Mouse (Mus musculus) midbrain, embryonic 11.5 days (tissue): Measurements from ENCODE around the gene Gli3. TPM values are rescaled to one million over a fixed set of nuclear protein-coding genes. Genes with fewer than 3 reads are reported as not detected.

ENCODE experiments used
- ATAC-seq: fragments of 200-750 bp; cut with Nextera tagmentation; 2 replicates; pipeline ENCODE4 v1.8.0; 2017; ENCODE audit warnings: moderate TSS enrichment, moderate library complexity; ENCODE audit not compliant: low FRiP score
- DNase-seq: peaks from one replicate; pipeline ENCODE4 v3.0.0; 2015; ENCODE audit warnings: low spot score; ENCODE audit errors: missing footprints
- H3K27ac ChIP-seq: fragments of 300-500 bp; sonication (generic); 2 replicates; pipeline ENCODE4 v1.5.1; 2014; ENCODE audit warnings: low read depth, low read length
- H3K27me3 ChIP-seq: fragments of 300-500 bp; sonication (generic); 2 replicates; pipeline ENCODE4 v1.6.1; 2014; ENCODE audit warnings: mild to moderate bottlenecking, low read length, moderate library complexity, mixed read lengths; ENCODE audit not compliant: control insufficient read depth, insufficient read depth
- H3K36me3 ChIP-seq: fragments of 300-500 bp; sonication (generic); 2 replicates; pipeline ENCODE4 v1.6.1; 2014; ENCODE audit warnings: mild to moderate bottlenecking, low read length, moderate library complexity, mixed read lengths; ENCODE audit not compliant: control insufficient read depth, insufficient read depth
- H3K4me1 ChIP-seq: fragments of 300-500 bp; sonication (generic); 2 replicates; pipeline ENCODE4 v1.6.1; 2014; ENCODE audit warnings: low read length; ENCODE audit not compliant: control insufficient read depth, insufficient read depth
- H3K4me2 ChIP-seq: fragments of 300-500 bp; sonication (generic); 2 replicates; pipeline ENCODE4 v1.6.1; 2014; ENCODE audit warnings: mild to moderate bottlenecking, moderate library complexity
- H3K4me3 ChIP-seq: fragments of 300-500 bp; sonication (generic); 2 replicates; pipeline ENCODE4 v1.5.1; 2014; ENCODE audit warnings: low read depth, low read length
- H3K9ac ChIP-seq: fragments of 300-500 bp; sonication (generic); 2 replicates; pipeline ENCODE4 v1.6.1; 2014; ENCODE audit warnings: low read length
- H3K9me3 ChIP-seq: fragments of 300-500 bp; sonication (generic); 2 replicates; pipeline ENCODE4 v1.6.1; 2016; ENCODE audit warnings: low read length; ENCODE audit not compliant: control insufficient read depth
- WGBS: fragments of 180-500 bp; shearing (Covaris S2); extraction: QIAGEN DNeasy Blood & Tissue Kit; methylation state at CpG from one replicate; pipeline ENCODE4 v1.1.7; 2014; 5-methylcytosine and 5-hydroxymethylcytosine counted together
- polyA plus RNA-seq: library from polyadenylated mRNA; unstranded; fragments of >200 nt; fragmentation: Nextera tagmentation; extraction: Ambion mirVana; gene quantifications from 2 replicates; pipeline ENCODE4 v1.2.1, GENCODE M21; 2014

Gli3 gene
- polyA plus RNA-seq, 1 experiment from 2014 or later = 41.5 TPM

- H3K27ac ChIP-seq = peak overlapping the region; percentile 5; the same call in 1 of the 2 replicates
- peak; percentile 87 for DNase-seq
- peaks cover 8% of the 10 kb centered on the region for H3K27me3 ChIP-seq
- H3K4me2 ChIP-seq = no peak overlapping the region
- ATAC-seq = peak; percentile 34; the same call in 1 of the 2 replicates
- no peak overlapping the region for H3K4me3 ChIP-seq
- no peaks in the 10 kb centered on the region for H3K9me3 ChIP-seq
- H3K9ac ChIP-seq = no peak overlapping the region
- H3K36me3 ChIP-seq = no peaks in the 10 kb centered on the region
- WGBS = 13% methylated on average over 8 of the region's 8 CpGs
- peaks cover 48% of the 10 kb centered on the region for H3K4me1 ChIP-seq
Observed at GRCm38 (mm10) chr13:15624490-15625353, 161.7 kb downstream of the Gli3 start.

- 0 out of 2 replicates have a peak, but pooled peaks cover 3% of the 10 kb centered on the region for H3K36me3 ChIP-seq
- no peaks in the 10 kb centered on the region for H3K9me3 ChIP-seq
- ATAC-seq (no peak), DNase-seq (no peak)
- H3K27me3 ChIP-seq = no peaks in the 10 kb centered on the region
- no peak overlapping the region for H3K4me3 ChIP-seq
- no peak overlapping the region for H3K9ac ChIP-seq
- H3K4me2 ChIP-seq = no peak overlapping the region
- WGBS = 93% methylated on average over 1 of the region's 1 CpGs
- no peak overlapping the region for H3K27ac ChIP-seq
- H3K4me1 ChIP-seq = no peaks in the 10 kb centered on the region
Observed at GRCm38 (mm10) chr13:15641548-15641947, 178.5 kb downstream of the Gli3 start.

GRCm38 (mm10) chr13:15660502-15660901 lies 197.5 kb downstream of the Gli3 start:
- DNase-seq (no peak), ATAC-seq (no peak)
- H3K9me3 ChIP-seq = no peaks in the 10 kb centered on the region
- H3K4me2 ChIP-seq = no peak overlapping the region
- H3K4me3 ChIP-seq = no peak overlapping the region
- H3K4me1 ChIP-seq = no peaks in the 10 kb centered on the region; the same call in 1 of the 2 replicates
- H3K9ac ChIP-seq = no peak overlapping the region
- H3K27me3 ChIP-seq = no peaks in the 10 kb centered on the region
- 89% methylated on average over 5 of the region's 5 CpGs for WGBS
- no peak overlapping the region for H3K27ac ChIP-seq
- peaks cover 7% of the 10 kb centered on the region; the same call in 1 of the 2 replicates for H3K36me3 ChIP-seq

- H3K9me3 ChIP-seq = no peaks in the 10 kb centered on the region
- no peak for ATAC-seq
- DNase-seq = no peak
- peaks cover 7% of the 10 kb centered on the region; the same call in 1 of the 2 replicates for H3K36me3 ChIP-seq
- WGBS = 57% methylated on average over 10 of the region's 10 CpGs
- no peak overlapping the region for H3K27ac ChIP-seq
- H3K4me3 ChIP-seq = no peak overlapping the region
- H3K4me1 ChIP-seq = no peaks in the 10 kb centered on the region; the same call in 1 of the 2 replicates
- no peaks in the 10 kb centered on the region for H3K27me3 ChIP-seq
- H3K4me2 ChIP-seq = no peak overlapping the region
- no peak overlapping the region for H3K9ac ChIP-seq
Observed at GRCm38 (mm10) chr13:15662375-15662774, 199.3 kb downstream of the Gli3 start.

- no peak for DNase-seq
Observed at GRCm38 (mm10) chr13:15664580-15665201, 201.7 kb downstream of the Gli3 start.

GRCm38 (mm10) chr13:15665514-15665913 lies 202.5 kb downstream of the Gli3 start:
- H3K9ac ChIP-seq = no peak overlapping the region
- H3K4me3 ChIP-seq = no peak overlapping the region
- 86% methylated on average over 8 of the region's 8 CpGs for WGBS
- no peaks in the 10 kb centered on the region for H3K9me3 ChIP-seq
- H3K27ac ChIP-seq = no peak overlapping the region
- no peaks in the 10 kb centered on the region for H3K27me3 ChIP-seq
- no peaks in the 10 kb centered on the region; the same call in 1 of the 2 replicates for H3K4me1 ChIP-seq
- DNase-seq = no peak
- H3K4me2 ChIP-seq = no peak overlapping the region
- H3K36me3 ChIP-seq = peaks cover 4% of the 10 kb centered on the region; the same call in 1 of the 2 replicates
- ATAC-seq = no peak

More at GRCm38 (mm10) chr13:15664580-15665201, 201.7 kb downstream of the Gli3 start:
- peaks cover 7% of the 10 kb centered on the region; the same call in 1 of the 2 replicates for H3K36me3 ChIP-seq
- H3K9me3 ChIP-seq = no peaks in the 10 kb centered on the region
- WGBS = 44% methylated on average over 7 of the region's 7 CpGs
- no peak for ATAC-seq
- H3K27ac ChIP-seq = no peak overlapping the region
- H3K4me1 ChIP-seq = no peaks in the 10 kb centered on the region; the same call in 1 of the 2 replicates
- no peak overlapping the region for H3K4me3 ChIP-seq
- H3K4me2 ChIP-seq = no peak overlapping the region
- no peak overlapping the region for H3K9ac ChIP-seq
- H3K27me3 ChIP-seq = no peaks in the 10 kb centered on the region

GRCm38 (mm10) chr13:15670144-15670961 lies 207.3 kb downstream of the Gli3 start:
- H3K4me1 ChIP-seq = no peaks in the 10 kb centered on the region
- no peaks in the 10 kb centered on the region for H3K27me3 ChIP-seq
- DNase-seq (no peak), ATAC-seq (0 out of 2 replicates have a peak, but pooled peaks have one; percentile 14)
- H3K4me3 ChIP-seq = no peak overlapping the region
- no peaks in the 10 kb centered on the region for H3K9me3 ChIP-seq
- no peak overlapping the region for H3K27ac ChIP-seq
- no peak overlapping the region for H3K4me2 ChIP-seq
- H3K36me3 ChIP-seq = no peaks in the 10 kb centered on the region
- WGBS = 84% methylated on average over 9 of the region's 9 CpGs
- no peak overlapping the region for H3K9ac ChIP-seq

- Histone ChIP-seq H3K9me3 (no peaks in the 10 kb centered on the region), H3K27ac (no peak overlapping the region), H3K4me2 (no peak overlapping the region), H3K4me1 (no peaks in the 10 kb centered on the region), H3K27me3 (no peaks in the 10 kb centered on the region), H3K9ac (no peak overlapping the region), H3K4me3 (no peak overlapping the region), H3K36me3 (no peaks in the 10 kb centered on the region)
- WGBS = 72% methylated on average over 4 of the region's 4 CpGs
- ATAC-seq = no peak; the same call in 1 of the 2 replicates
- DNase-seq = no peak
Observed at GRCm38 (mm10) chr13:15670962-15671313, 207.9 kb downstream of the Gli3 start.
